Mouse (Mus musculus): Measurements from ENCODE around the gene Tmem240.
"Not testable (repeated sequence)": the region's sequence is repeated elsewhere in the genome, so short reads cannot be mapped to it uniquely, and the experiment has no call there.

The Tmem240 gene

DNA sequence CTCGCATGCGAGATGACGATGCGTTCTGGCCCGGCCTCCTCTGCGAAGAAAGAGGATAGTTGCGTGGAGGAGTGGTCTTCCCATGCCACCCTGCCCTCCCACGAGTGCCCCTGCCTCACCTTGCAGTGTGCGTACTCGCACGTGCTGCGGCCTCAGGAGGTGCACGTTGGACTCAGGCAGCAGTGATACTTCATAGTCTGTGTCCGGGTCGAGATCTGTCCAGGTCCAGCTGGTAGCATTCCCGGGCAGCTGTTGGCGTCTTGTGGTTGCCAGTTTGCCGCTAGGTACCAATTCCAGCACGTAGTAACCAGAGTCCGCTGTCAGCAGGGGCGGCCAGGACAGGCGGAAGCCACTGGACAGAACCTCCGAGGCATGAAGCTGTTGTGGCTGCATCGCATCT lies 36.0 kb downstream of the Tmem240 start:
- no peak for DNase-seq (ENCODE audit: low read depth, low spot score)

DNA sequence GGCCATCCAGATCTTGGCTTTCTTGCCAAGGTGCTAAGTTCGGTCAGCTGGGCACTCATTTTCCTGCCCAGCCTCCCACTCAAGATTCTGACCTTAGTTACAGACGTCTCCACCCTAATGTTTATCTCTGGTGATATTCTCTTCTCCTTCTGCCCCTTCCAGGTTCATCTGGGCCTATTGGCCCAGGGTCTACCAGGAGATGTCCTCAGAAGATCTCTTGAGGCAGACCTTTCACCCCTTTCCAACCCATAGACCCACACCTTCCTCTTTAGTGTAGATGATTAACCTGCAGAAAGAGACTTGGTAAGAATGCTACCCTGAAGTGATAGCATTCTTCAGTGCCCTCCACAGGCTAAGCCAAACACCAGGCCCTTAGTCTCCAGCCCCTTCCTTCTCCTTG lies 37.1 kb downstream of the Tmem240 start:
- no peak for DNase-seq (ENCODE audit: low read depth, low spot score)

DNA sequence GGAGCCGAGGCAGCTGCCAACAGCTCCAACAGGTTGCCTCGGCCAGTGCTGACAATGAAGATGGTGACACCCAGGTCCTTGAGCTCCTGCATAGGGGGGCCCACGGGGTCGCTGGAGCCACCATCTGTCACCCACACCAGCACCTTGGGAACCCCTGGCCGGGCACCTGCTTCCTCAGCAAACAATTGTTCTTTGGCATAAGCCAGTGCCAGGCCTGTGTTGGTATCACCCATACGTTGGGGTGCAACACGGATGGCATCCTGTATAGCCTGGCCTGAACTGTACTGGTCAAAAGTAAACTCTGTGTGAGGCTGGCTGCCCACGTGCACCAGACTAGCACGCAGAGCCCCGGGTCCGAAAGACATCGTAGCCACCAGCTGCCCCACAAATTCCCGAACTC lies 38.2 kb downstream of the Tmem240 start:
- DNase-seq (ENCODE audit: low read depth, low spot score): no peak

- DNase-seq (ENCODE audit: low read depth, low spot score): no peak
These were observed 38.9 kb downstream of the Tmem240 start for GRCm38 (mm10) chr4:155773335-155774078.

GRCm38 (mm10) chr4:155774280-155774754 lies 39.7 kb downstream of the Tmem240 start, which contains the start of gene Vwa1:
Gene Vwa1 (minus strand): TSS chr4:155774698.
- peak; percentile 43 for DNase-seq (ENCODE audit: low read depth, low spot score)

- no peak for DNase-seq (ENCODE audit: low read depth, low spot score)
These were observed 40.6 kb downstream of the Tmem240 start for GRCm38 (mm10) chr4:155774971-155775740.

- DNase-seq (ENCODE audit: low read depth, low spot score): no peak
These were observed 41.3 kb downstream of the Tmem240 start for GRCm38 (mm10) chr4:155775855-155776254.

DNA sequence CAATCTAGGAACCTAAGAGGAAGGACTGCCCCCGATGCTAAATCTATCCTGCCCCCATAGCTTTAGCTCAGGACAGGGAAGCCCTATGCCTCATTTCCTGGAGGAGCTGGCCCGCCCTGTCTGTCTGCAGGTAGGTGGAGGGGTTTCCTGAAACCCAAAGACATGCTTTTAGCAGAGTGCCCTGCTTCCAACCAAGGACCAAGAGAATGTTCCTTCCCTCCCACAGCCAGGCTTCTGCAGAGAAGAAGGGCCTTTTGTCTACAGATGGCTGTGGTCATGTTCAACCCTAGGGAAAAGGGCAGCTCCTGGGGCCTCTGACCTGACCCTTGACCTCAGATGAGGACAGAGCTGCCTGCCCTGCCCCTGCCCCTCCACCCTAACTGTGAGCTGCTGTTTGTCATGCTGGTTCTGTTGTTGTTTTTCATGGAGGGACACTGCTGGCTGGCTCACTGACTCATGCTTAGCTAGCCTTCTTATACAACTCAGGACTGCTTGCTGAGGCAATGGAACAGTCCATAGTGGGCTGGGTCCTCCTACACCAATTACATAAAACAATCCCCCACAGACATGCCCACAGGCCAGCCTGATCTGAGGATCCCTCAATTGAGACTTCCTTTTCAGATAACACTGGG lies 42.2 kb downstream of the Tmem240 start:
- DNase-seq (ENCODE audit: low read depth, low spot score): no peak

DNA sequence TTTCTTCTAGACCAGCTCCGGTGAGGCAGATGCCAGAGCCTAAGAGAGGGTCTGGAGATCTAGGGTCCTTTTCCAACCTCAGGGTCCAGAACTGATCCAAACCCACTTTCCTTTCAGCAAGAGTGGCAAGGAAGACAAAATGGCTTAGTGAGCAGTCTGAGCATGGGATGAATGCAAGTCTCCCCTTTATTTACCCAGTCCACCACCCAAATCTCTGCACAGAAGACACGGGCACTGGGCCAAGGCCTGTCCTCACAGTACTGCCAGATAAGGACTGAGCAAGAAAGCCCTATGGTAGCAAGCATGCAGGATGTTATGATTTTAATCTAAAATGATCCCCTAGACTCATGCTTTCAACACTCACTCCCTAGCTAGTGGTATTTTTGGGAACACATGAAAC lies 43.2 kb downstream of the Tmem240 start:
- no peak for DNase-seq (ENCODE audit: low read depth, low spot score)

- DNase-seq (ENCODE audit: low read depth, low spot score): no peak
These were observed 44.9 kb downstream of the Tmem240 start for GRCm38 (mm10) chr4:155779498-155779897.

DNA sequence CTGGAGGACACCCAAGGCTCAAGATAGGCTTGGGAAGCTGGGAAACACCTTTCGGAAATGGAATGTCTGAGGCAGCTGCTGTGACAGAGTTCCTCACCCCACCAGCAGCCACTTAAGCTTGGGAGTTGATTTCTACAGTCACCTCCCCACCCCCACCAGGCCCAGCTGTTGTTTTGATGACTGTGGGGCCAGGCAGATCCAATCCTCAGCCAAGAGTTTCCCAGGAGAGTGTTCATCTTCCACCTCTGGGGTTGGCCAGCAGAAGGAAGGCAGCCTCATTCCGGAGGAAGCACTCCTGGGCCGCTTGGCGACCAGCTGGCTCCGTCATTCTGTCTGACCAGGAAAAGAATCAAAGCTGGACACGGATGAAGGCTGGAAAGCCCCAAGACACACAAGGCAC lies 46.3 kb downstream of the Tmem240 start:
- DNase-seq (ENCODE audit: low read depth, low spot score): no peak

- no peak for DNase-seq (ENCODE audit: low read depth, low spot score)
These were observed 49.0 kb downstream of the Tmem240 start for GRCm38 (mm10) chr4:155783486-155784080.

DNA sequence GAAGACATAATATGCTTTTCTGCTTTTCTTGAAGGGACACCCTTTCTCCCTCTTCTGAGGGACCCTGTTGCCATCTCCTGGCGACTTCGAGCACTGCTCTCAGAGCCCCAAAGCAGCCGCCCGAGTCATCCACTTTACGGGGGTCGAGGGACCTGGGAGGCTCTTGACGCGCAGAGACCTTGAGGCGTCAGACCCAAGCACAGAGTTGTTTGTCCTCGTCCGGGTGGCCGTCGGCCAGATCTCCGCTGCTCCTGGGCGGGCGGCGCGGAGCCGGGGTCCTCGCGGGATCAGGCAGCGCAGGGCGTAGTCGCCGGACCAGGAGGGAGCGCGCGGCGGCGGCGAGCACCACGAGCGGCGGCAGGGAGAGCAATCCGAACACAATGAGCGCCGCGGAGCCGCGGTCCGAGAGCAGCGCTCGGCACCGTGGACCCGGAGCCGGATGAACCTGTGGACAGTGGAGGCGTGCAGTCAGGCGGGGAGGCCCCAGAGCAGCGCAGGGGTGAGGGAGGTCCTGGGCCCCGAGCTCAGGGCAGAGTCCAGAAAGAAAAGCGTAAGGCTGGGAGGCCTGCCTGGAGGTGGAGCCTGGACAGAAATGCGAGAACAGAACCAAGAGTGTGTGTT lies 49.6 kb downstream of the Tmem240 start:
- no peak for DNase-seq (ENCODE audit: low read depth, low spot score)

GRCm38 (mm10) chr4:155785246-155785645 lies 50.6 kb downstream of the Tmem240 start:
- DNase-seq (ENCODE audit: low read depth, low spot score): no peak

GRCm38 (mm10) chr4:155785819-155786218 lies 51.2 kb downstream of the Tmem240 start, which contains the start of gene Tmem88b:
Gene Tmem88b (minus strand): TSS chr4:155785874.
- no peak for DNase-seq (ENCODE audit: low read depth, low spot score)

DNA sequence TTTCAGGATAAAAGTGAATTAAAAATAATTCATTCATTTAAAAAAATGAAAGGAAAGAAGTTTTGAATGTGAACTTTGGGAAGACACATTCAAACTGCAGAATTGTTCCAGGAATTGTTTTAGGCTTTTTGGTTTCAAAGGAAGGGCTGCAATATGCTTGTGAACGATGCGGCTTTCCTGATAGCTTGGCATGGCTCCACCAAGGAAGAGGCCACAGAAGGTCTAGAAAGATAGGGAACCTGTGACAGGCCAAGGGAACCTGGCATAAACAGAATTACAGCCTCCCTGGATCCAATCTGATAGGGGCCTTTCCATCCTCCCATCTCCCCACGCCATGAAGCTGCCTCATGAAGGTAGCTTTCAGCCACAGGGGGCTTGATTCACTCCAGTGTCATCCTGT lies 53.7 kb downstream of the Tmem240 start:
- DNase-seq (ENCODE audit: low read depth, low spot score): no peak

- DNase-seq (ENCODE audit: low read depth, low spot score): not testable (repeated sequence)
These were observed 54.2 kb downstream of the Tmem240 start for GRCm38 (mm10) chr4:155788833-155789232.

DNA sequence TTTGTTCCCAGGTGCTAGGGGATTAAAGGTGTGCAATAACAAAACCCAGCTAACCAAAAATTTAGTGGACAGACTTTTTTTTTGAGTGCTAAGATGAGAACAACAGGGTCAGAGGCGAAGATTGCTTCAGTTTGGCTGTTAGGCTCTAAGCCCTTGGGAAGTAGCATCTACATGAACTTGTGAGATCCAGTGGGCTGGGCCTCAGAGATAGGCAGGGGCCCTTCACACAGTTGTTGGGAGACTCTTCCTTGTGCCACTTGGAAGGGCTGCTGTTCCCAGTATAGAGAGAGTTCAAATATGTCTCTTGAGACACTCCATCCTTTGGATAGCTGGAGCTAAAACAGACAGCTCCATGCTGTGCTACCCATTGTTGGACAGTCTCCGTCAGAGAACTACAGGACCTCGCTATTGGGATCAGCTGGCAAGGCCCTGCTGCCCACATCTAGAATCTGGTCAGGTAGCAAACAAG lies 55.5 kb downstream of the Tmem240 start, which contains the start of gene Ankrd65:
Gene Ankrd65, plus strand, starts transcription at position 419 of the 469 bp plus-strand sequence.
- DNase-seq (ENCODE audit: low read depth, low spot score): no peak
